9 mouse cellular contexts compared by ENCODE assay signal in genomic region chr3:97930141-97930786, GRCm38 (mm10). TPM values are rescaled to one million over a fixed set of nuclear protein-coding genes. Genes with fewer than 3 reads are reported as not detected.
DNase-seq lines count a peak whose midpoint lies in the region; ATAC-seq and TF ChIP-seq lines count a peak whose summit lies in the region.
"Had no signal": no experiment of that assay in that cellular context is flagged by ENCODE, and none has a peak within 500 bp of the region (broad histone marks: within the 10 kb centered on the region; RNA-seq: fewer than 3 reads in every experiment).

No protein-coding gene starts in this region.

- TF ChIP-seq POLR2A in limb, embryonic 14.5 days (IDR thresholded peaks at IDR 0.05; ENCODE audit: borderline replicate concordance, extremely low read depth, insufficient read depth, insufficient read length), result no peak

- no peak overlapping the region for H3K4me2 ChIP-seq in heart, embryonic 12.5 days
- no peak overlapping the region for H3K4me2 ChIP-seq in limb, embryonic 14.5 days (replicated peaks; ENCODE audit: low read depth, low read length, severe bottlenecking)

- H3K27ac ChIP-seq in heart, embryonic 12.5 days (ENCODE audit: poor library complexity, severe bottlenecking), result no peak overlapping the region
- H3K27ac ChIP-seq in limb, embryonic 14.5 days (replicated peaks; ENCODE audit: low read depth, low read length), result no peak overlapping the region

- intact Hi-C loops in left cerebral cortex, postnatal 14 days (cut with DNase I), result loop anchor here (5.0 kb wide), 1 partner anchor 82 kb away; the partner anchor contains the start of gene Notch2

- DNase-seq in heart, postnatal 4 days, result peak; percentile 21
- peak; percentile 46 for DNase-seq in 3T3-L1 (ENCODE audit: low read depth, low spot score)
- DNase-seq in adipocyte (ENCODE audit: low spot score), result peak; percentile 58
- DNase-seq in limb, embryonic 14.5 days (ENCODE audit: low spot score), result no peak
- DNase-seq in urinary bladder, postnatal 10 days (ENCODE audit: low spot score), result no peak
- DNase-seq in left cerebral cortex, postnatal 14 days (ENCODE audit: low spot score in 2 of 2), result no peak
- DNase-seq in ovary, postnatal 14 days (ENCODE audit: low spot score), result no peak

- no peak overlapping the region for H3K9ac ChIP-seq in heart, embryonic 12.5 days
- H3K9ac ChIP-seq in limb, embryonic 14.5 days (ENCODE audit: low read depth, low read length, severe bottlenecking), result no peak overlapping the region

- no peak for ATAC-seq in heart, embryonic 12.5 days (ENCODE audit: insufficient number of reproducible peaks, low FRiP score)
- ATAC-seq in limb, embryonic 14.5 days (ENCODE audit: low FRiP score, low read depth), result peak; percentile 21; the same call in 1 of the 2 replicates

- WGBS in heart, embryonic 12.5 days, result 51% methylated on average over 12 of the region's 12 CpGs
- 37% methylated on average over 12 of the region's 12 CpGs for WGBS in limb, embryonic 14.5 days

- no peaks in the 10 kb centered on the region for H3K9me3 ChIP-seq in heart, embryonic 12.5 days (replicated peaks)
- H3K9me3 ChIP-seq in limb, embryonic 14.5 days (ENCODE audit: control insufficient read depth, low read length), result no peaks in the 10 kb centered on the region

- peaks cover 40% of the 10 kb centered on the region for H3K4me1 ChIP-seq in heart, embryonic 12.5 days (replicated peaks)
- peaks cover 40% of the 10 kb centered on the region for H3K4me1 ChIP-seq in limb, embryonic 14.5 days (ENCODE audit: control insufficient read depth, insufficient read depth, low read length)

- H3K4me3 ChIP-seq in heart, embryonic 12.5 days, result no peak overlapping the region
- no peak overlapping the region for H3K4me3 ChIP-seq in limb, embryonic 14.5 days (replicated peaks; ENCODE audit: low read length)
- H3K4me3 ChIP-seq: erythroblast, embryonic 14.5 days had no signal

- peaks cover 14% of the 10 kb centered on the region for H3K27me3 ChIP-seq in heart, embryonic 12.5 days (replicated peaks)
- H3K27me3 ChIP-seq in limb, embryonic 14.5 days (ENCODE audit: control insufficient read depth, insufficient read depth, low read length), result no peaks in the 10 kb centered on the region

- peaks cover 2% of the 10 kb centered on the region; the same call in 1 of the 2 replicates for H3K36me3 ChIP-seq in heart, embryonic 12.5 days
- H3K36me3 ChIP-seq in limb, embryonic 14.5 days (ENCODE audit: control insufficient read depth, insufficient read depth, low read length), result 0 out of 2 replicates have a peak, but pooled peaks cover 3% of the 10 kb centered on the region

RNA-seq across cellular contexts. Expression of gene Sec22b, which starts 29.3 kb away (rescaled TPM):
- total RNA-seq in heart, postnatal 4 days (2021), result 10 to 100 TPM; 62.4 to 63.3 TPM
- 123 and 125 TPM in 2 replicates for polyA plus RNA-seq in heart, embryonic 12.5 days (2016; fragmentation: Nextera tagmentation; extraction: Ambion mirVana)
- 82.4 and 110 TPM in 2 replicates for polyA plus RNA-seq in limb, embryonic 14.5 days (2012; rRNA removed)
- polyA plus RNA-seq in limb, embryonic 14.5 days (2014; fragmentation: Nextera tagmentation; extraction: Ambion mirVana), result 182 and 194 TPM in 2 replicates
- total RNA-seq in left cerebral cortex, postnatal 14 days (2021), result 10 to 100 TPM; 69.4 to 69.5 TPM

RNA-seq across cellular contexts. Expression of gene Pde4dip, which starts 41.8 kb away (rescaled TPM):
- 100 to 1,000 TPM; 632 to 678 TPM for total RNA-seq in heart, postnatal 4 days (2021)
- polyA plus RNA-seq in heart, embryonic 12.5 days (2016; fragmentation: Nextera tagmentation; extraction: Ambion mirVana), result 101 and 109 TPM in 2 replicates
- polyA plus RNA-seq in limb, embryonic 14.5 days (2012; rRNA removed), result 33.3 and 37.1 TPM in 2 replicates
- polyA plus RNA-seq in limb, embryonic 14.5 days (2014; fragmentation: Nextera tagmentation; extraction: Ambion mirVana), result 38.5 and 40.3 TPM in 2 replicates
- total RNA-seq in left cerebral cortex, postnatal 14 days (2021), result 100 to 1,000 TPM; 243 to 274 TPM

Comparison
In these comparisons a context has a peak if more than half of its experiments do, and no peak if none do; other contexts are left out.
1. DNase-seq: peak in heart, postnatal 4 days (single experiment), 3T3-L1 (single experiment) and adipocyte (single experiment); none in limb, embryonic 14.5 days (single experiment), urinary bladder, postnatal 10 days (single experiment), left cerebral cortex, postnatal 14 days (0 of 2) and ovary, postnatal 14 days (single experiment).